Mouse (Mus musculus) G1E (cell line): Measurements from ENCODE around the gene Tcta. TPM values are rescaled to one million over a fixed set of nuclear protein-coding genes. Genes with fewer than 3 reads are reported as not detected.
"Not testable (repeated sequence)": the region's sequence is repeated elsewhere in the genome, so short reads cannot be mapped to it uniquely, and the experiment has no call there.

Source experiments
- ATAC-seq: 2 replicates; pipeline ENCODE4 v1.8.0; 2016; ENCODE audit warnings: mild to moderate bottlenecking; ENCODE audit not compliant: insufficient number of reproducible peaks, poor library complexity, low FRiP score, severe bottlenecking; ENCODE audit errors: extremely low read depth
- DNase-seq: peaks from one replicate; pipeline ENCODE4 v3.0.0; 2012; ENCODE audit warnings: low spot score
- H3K27me3 ChIP-seq: 2 replicates; pipeline ENCODE4 v1.6.1; 2012; ENCODE audit warnings: mild to moderate bottlenecking, low read length, inconsistent platforms; ENCODE audit not compliant: insufficient read depth
- H3K36me3 ChIP-seq: replicated peaks from 2 replicates; pipeline ENCODE3; 2012; ENCODE audit warnings: mild to moderate bottlenecking, inconsistent platforms
- H3K4me1 ChIP-seq: 2 replicates; pipeline ENCODE4 v1.6.1; 2012; ENCODE audit warnings: low read depth, low read length, inconsistent platforms, mixed read lengths; ENCODE audit not compliant: insufficient read depth
- H3K4me3 ChIP-seq: 2 replicates; pipeline ENCODE4 v1.5.1; 2012; ENCODE audit warnings: low read depth, mild to moderate bottlenecking, inconsistent platforms, low read length, moderate library complexity, mixed read lengths
- H3K9me3 ChIP-seq: replicated peaks from 2 replicates; pipeline ENCODE4 v1.6.1; 2012; ENCODE audit warnings: inconsistent platforms
- CTCF ChIP-seq: IDR thresholded peaks from 2 replicates; pipeline ENCODE4 v1.5.1; 2012; ENCODE audit warnings: low read depth, low read length, inconsistent platforms, mixed read lengths
- GATA1 ChIP-seq: IDR thresholded peaks from 2 replicates; pipeline ENCODE4 v1.6.1; 2012; ENCODE audit warnings: borderline replicate concordance, low read length, inconsistent platforms, mixed read lengths
- GATA2 ChIP-seq: IDR thresholded peaks from 2 replicates; pipeline ENCODE4 v1.6.1; 2012; ENCODE audit warnings: low read depth, low read length, inconsistent platforms, borderline replicate concordance
- POLR2AphosphoS5 ChIP-seq: IDR thresholded peaks from 2 replicates; pipeline ENCODE4 v1.6.1; 2012; ENCODE audit warnings: low read depth, low read length, inconsistent platforms; ENCODE audit not compliant: insufficient replicate concordance
- TAL1 ChIP-seq: conservative IDR thresholded peaks from 2 replicates; pipeline ENCODE4 v1.6.1; 2012; ENCODE audit warnings: low read depth, low read length, inconsistent platforms, mixed read lengths
- polyA plus RNA-seq: library from polyadenylated mRNA; stranded (reverse); fragments of >175 nt; gene quantifications from 2 replicates; pipeline ENCODE4 v1.2.3, GENCODE M21; 2012
- total RNA-seq, 2 experiments: library from RNA; stranded (forward) in 1 of 2; stranded (reverse) in 1 of 2; fragments of 200-1000 nt in 1 of 2; fragments of >200 nt in 1 of 2; fragmentation: Nextera tagmentation in 1 of 2; gene quantifications; 2 replicates each; pipeline ENCODE4 v1.2.3; 2014 to 2017

Tcta gene
- total and polyA plus RNA-seq, 3 experiments, result 3.6 to 24.2 (median 11.9) TPM

DNA sequence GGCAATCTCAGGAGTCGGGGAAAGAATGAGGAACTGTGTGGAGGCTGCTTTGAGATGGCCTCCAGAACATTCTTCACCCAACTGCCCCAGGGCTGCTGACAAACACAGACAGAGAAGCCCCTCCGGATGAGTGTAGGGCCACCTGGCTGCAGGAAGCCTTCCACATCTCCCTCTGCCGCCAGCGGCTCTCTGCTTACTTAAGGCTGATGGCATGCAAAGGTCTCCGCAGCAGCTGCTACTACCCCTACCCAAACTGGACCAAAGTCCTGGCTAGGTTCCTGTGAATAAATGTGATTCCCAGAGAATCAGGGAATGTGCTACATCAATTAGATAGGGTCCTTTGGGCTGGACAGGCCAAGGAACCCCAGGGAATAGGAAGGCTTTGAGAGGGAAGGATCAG lies 33.3 kb downstream of the Tcta start:
- no peak for TF ChIP-seq POLR2AphosphoS5
- no peak for TF ChIP-seq CTCF
- no peak for TF ChIP-seq GATA2
- TF ChIP-seq TAL1, result no peak
- TF ChIP-seq GATA1, result no peak
- ATAC-seq, result no peak

DNA sequence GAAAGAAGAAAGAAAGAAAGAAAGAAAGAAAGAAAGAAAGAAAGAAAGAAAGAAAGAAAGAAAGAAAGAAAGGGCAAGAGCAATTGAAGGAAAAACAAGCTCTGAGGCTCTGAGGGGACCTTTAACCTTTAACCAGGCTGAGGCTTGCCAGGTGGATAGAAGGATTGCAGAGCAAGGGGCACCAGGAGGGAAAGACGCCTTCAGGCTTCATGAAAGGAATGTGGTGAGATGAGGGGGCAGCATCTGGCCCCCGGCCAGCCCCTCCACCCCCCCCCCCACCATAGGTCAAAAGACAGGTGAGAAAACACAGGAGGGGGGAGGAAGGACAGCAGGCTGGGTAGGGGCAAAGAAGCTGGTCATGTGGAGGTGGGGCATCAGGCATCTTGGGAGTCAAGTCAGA lies 34.0 kb downstream of the Tcta start:
- H3K27me3 ChIP-seq, result peaks cover 59% of the 10 kb centered on the region
- H3K4me1 ChIP-seq, result peaks cover 5% of the 10 kb centered on the region
- ATAC-seq (no peak), DNase-seq (no peak)
- H3K9me3 ChIP-seq, result no peaks in the 10 kb centered on the region
- H3K4me3 ChIP-seq, result no peak overlapping the region
- H3K36me3 ChIP-seq, result no peaks in the 10 kb centered on the region
- TF ChIP-seq CTCF (no peak), TAL1 (no peak), POLR2AphosphoS5 (no peak), GATA2 (no peak), GATA1 (no peak)

More for the DNA sequence above, 33.3 kb downstream of the Tcta start:
- no peak overlapping the region for H3K4me3 ChIP-seq
- DNase-seq, result no peak
- no peaks in the 10 kb centered on the region for H3K9me3 ChIP-seq
- no peaks in the 10 kb centered on the region for H3K36me3 ChIP-seq
- peaks cover 59% of the 10 kb centered on the region for H3K27me3 ChIP-seq
- H3K4me1 ChIP-seq, result peaks cover 5% of the 10 kb centered on the region

DNA sequence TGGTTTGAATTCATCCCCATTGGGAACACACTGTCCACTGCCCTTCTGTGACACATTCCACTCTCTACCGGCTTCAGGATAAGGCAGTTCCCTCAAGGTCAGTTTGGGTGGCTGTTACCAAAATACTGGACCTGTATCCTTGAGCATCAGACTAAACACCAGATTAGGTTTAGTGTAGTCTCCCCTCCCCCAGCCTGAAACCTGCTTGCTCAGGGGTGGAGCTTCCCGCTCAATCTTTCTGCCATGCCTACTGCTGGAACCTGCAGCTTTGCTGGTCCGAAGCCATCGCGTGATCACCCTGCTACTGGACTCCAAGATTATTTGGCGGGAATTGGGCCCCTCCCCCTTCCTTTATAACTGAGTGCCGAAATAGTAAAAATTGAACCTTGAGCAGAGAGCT lies 37.3 kb downstream of the Tcta start:
- Histone ChIP-seq H3K27me3 (peaks cover 44% of the 10 kb centered on the region), H3K4me1 (peaks cover 23% of the 10 kb centered on the region)
- not testable (repeated sequence) for H3K36me3 ChIP-seq, ATAC-seq, DNase-seq, H3K9me3 ChIP-seq, H3K4me3 ChIP-seq

DNA sequence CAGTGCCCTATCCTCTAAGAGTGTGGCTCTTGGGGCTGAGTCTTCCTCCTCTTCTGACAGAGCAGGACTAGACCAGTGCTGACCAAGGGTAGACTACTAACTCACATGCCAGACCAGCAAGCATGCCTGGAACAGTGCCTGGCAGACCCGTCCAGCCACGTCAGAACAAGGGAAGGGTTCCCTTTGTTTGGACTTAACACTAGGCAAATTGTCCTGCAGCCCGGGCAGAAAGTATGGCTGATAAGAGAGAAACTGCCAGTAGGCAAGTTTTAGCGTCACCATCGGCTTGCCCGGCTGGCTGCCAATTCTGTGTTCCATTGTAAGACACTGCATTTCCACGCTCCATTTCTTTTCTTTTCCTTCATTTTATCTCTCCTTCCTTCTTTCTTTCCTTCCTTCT lies 38.3 kb downstream of the Tcta start:
- H3K9me3 ChIP-seq, result no peaks in the 10 kb centered on the region
- DNase-seq (no peak), ATAC-seq (no peak)
- no peak for TF ChIP-seq TAL1
- TF ChIP-seq GATA2, result no peak
- TF ChIP-seq POLR2AphosphoS5, result no peak
- no peak for TF ChIP-seq CTCF
- no peak for TF ChIP-seq GATA1
- no peak overlapping the region for H3K4me3 ChIP-seq
- H3K27me3 ChIP-seq, result peaks cover 35% of the 10 kb centered on the region
- peaks cover 29% of the 10 kb centered on the region for H3K4me1 ChIP-seq
- no peaks in the 10 kb centered on the region for H3K36me3 ChIP-seq

DNA sequence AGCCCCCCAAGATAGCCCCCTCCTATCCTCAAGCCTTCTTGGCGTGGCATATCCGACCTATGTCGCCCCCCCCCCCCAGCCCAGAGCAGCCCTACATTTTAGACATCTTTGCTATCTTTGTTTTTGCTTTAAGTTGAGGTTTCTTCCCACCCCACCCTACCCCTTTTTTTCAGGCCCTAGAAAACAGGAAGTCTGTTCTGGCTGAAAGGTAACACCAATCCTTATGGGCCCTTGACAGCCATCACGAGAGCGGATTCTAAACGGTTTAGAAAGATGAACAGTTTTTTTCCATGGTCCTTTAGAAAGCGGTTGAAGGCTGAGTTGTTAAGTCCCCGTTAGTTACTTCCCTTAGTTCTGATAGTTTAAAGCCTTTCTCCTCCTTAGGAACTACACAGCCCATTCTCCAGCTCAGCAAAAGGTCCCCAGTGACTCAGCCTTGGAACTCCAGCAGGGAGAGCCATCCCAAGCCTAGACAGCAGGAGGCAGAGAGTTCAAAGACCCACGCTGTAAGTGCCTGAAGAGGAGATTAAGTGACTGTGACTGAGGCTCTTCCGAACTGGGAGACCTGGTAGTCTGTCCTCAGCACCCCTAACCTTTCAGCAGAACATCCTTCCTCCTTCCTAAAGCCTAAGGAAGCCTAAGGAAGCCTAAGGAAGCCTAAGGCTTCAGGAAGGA lies 39.6 kb downstream of the Tcta start:
- Histone ChIP-seq H3K36me3 (no peaks in the 10 kb centered on the region), H3K4me3 (no peak overlapping the region), H3K9me3 (no peaks in the 10 kb centered on the region), H3K27me3 (peaks cover 24% of the 10 kb centered on the region), H3K4me1 (peaks cover 37% of the 10 kb centered on the region)
- DNase-seq (peak; percentile 19), ATAC-seq (no peak)
- TF ChIP-seq CTCF, result no peak
- no peak for TF ChIP-seq GATA2
- no peak for TF ChIP-seq POLR2AphosphoS5
- TF ChIP-seq TAL1, result no peak
- no peak for TF ChIP-seq GATA1

DNA sequence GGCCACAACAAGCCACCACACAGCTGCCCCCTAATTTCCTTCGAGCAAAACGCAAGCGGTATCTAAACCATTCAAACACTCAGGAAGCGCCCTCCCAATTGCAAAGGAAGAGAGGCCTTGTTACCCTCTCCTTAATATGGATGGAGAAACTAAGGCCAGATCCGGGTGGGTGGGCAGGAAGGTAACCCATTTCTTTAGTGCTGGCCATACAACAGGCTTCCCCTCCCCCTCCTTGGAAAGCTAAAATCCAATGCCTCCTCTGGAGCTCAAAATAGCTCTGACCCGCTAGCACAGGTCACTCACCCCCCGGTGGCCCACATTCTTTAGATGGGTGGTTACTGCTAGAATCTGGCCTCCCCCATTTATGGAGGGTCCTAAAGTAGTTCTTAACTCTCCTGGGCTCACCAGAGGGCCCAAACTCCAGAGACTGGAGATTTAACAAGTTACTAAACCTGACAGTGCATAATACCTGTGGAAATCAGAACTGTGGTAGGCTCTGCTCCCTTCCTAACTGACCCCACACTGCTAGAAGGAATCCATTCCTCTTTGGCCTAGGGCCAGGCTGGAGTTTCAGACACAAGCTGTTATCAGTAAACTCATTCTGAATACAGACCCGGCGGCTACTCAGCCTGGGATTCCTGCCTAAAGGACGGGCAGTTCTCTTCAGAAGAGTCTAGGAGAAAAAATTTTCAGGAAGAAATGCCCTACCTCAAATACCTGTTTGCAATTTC lies 41.6 kb downstream of the Tcta start:
- DNase-seq (no peak), ATAC-seq (no peak)
- peaks cover 9% of the 10 kb centered on the region for H3K36me3 ChIP-seq
- H3K27me3 ChIP-seq, result peaks cover 17% of the 10 kb centered on the region
- peaks cover 37% of the 10 kb centered on the region for H3K4me1 ChIP-seq
- TF ChIP-seq POLR2AphosphoS5, result no peak
- no peaks in the 10 kb centered on the region for H3K9me3 ChIP-seq
- peak overlapping the region; percentile 94 for H3K4me3 ChIP-seq

DNA sequence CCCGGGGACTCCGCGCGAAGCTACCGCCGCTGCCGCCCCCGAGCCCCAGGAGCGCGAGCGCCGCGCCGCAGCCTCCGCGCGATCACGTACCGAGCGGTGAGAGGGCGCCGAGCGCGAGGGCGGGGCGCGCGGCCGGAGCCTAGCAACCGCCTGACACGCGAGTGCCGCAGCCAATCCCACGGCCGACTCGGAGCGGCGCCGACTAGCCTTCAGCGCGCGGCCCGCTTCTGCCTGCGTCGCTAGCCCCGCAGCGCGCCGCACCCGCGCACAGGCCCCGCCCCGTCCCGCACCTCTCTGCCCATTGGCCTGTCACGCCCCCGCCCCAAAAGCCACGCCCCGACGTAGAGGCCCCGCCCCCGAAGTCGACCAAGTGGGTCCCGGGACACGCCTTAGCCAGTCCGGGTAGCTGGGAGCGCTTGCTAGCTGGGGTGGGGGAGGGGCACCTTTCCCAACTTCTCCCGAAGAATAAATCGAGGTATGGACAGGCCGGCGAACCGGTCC lies 42.2 kb downstream of the Tcta start, which contains the start of gene Dag1:
TSS of gene Dag1 (minus strand) at position 269 of the 501 bp plus-strand sequence.
- Histone ChIP-seq H3K4me3 (peak within 1 kb of the TSS; percentile 94), H3K27me3 (peaks cover 12% of the 10 kb centered on the region), H3K36me3 (peaks cover 9% of the 10 kb centered on the region), H3K9me3 (no peaks in the 10 kb centered on the region), H3K4me1 (peaks cover 36% of the 10 kb centered on the region)
- peak; percentile 94 for DNase-seq
- TF ChIP-seq GATA1 (no peak), POLR2AphosphoS5 (no peak), GATA2 (no peak), CTCF (no peak), TAL1 (no peak)
- peak; percentile 66 for ATAC-seq
